Mouse (Mus musculus): Measurements from ENCODE around the gene Stx1a. TPM values are rescaled to one million over a fixed set of nuclear protein-coding genes. Genes with fewer than 3 reads are reported as not detected.
"Not testable (repeated sequence)": the region's sequence is repeated elsewhere in the genome, so short reads cannot be mapped to it uniquely, and the experiment has no call there.

The Stx1a gene
- polyA plus RNA-seq, 1 experiment from 2014 or later, result 12.3 TPM

DNA sequence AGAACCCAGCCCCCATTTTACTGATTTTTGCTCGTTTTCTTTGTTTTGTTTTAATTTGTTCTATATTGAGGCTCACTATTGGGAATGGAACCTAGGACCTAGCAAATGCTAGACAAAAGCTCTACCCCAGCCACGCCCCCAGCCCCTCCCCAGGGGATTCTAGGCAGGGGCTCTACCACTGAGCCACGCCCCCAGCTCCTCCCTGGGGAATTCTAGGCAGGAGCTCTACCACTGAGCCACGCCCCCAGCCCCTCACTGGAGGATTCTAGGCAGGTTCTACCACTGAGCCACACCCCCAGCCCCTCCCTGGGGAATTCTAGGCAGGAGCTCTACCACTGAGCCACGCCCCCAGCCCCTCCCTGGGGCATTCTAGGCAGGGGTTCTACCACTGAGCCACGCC lies 26.0 kb downstream of the Stx1a start:
- 92% methylated on average over 6 of the region's 6 CpGs for WGBS
- not testable (repeated sequence) for H3K4me2 ChIP-seq; H3K27ac ChIP-seq; H3K4me1 ChIP-seq; H3K4me3 ChIP-seq (replicated peaks); ATAC-seq (ENCODE audit: insufficient read depth, low FRiP score, low read depth); H3K9me3 ChIP-seq; H3K9ac ChIP-seq; H3K27me3 ChIP-seq (replicated peaks)
- H3K36me3 ChIP-seq, result peaks cover 25% of the 10 kb centered on the region

- Histone ChIP-seq H3K4me3 (replicated peaks) (no peak overlapping the region), H3K4me2 (no peak overlapping the region), H3K9ac (no peak overlapping the region), H3K27me3 (replicated peaks) (no peaks in the 10 kb centered on the region), H3K27ac (no peak overlapping the region), H3K9me3 (no peaks in the 10 kb centered on the region), H3K4me1 (no peaks in the 10 kb centered on the region), H3K36me3 (peaks cover 29% of the 10 kb centered on the region)
- ATAC-seq (ENCODE audit: insufficient read depth, low FRiP score, low read depth), result no peak
- WGBS, result 83% methylated on average over 12 of the region's 12 CpGs
Measured at GRCm38 (mm10) chr5:135053356-135053755, 30.1 kb downstream of the Stx1a start.

GRCm38 (mm10) chr5:135063629-135064381 lies 40.5 kb downstream of the Stx1a start, which contains the start of gene Dnajc30:
Gene Dnajc30 (plus strand): TSS chr5:135064202.
- no peaks in the 10 kb centered on the region for H3K27me3 ChIP-seq (replicated peaks)
- ATAC-seq (ENCODE audit: insufficient read depth, low FRiP score, low read depth), result peak; percentile 95
- H3K4me2 ChIP-seq, result peak within 1 kb of the TSS; percentile 96
- under 1% methylated on average over 52 of the region's 52 CpGs for WGBS
- no peaks in the 10 kb centered on the region for H3K9me3 ChIP-seq
- peaks cover 11% of the 10 kb centered on the region; the same call in 1 of the 2 replicates for H3K4me1 ChIP-seq
- H3K36me3 ChIP-seq, result peaks cover 27% of the 10 kb centered on the region
- H3K27ac ChIP-seq, result peak within 1 kb of the TSS; percentile 23; the same call in 1 of the 2 replicates
- peak within 1 kb of the TSS; percentile 73 for H3K9ac ChIP-seq
- H3K4me3 ChIP-seq (replicated peaks), result peak within 1 kb of the TSS; percentile 92

DNA sequence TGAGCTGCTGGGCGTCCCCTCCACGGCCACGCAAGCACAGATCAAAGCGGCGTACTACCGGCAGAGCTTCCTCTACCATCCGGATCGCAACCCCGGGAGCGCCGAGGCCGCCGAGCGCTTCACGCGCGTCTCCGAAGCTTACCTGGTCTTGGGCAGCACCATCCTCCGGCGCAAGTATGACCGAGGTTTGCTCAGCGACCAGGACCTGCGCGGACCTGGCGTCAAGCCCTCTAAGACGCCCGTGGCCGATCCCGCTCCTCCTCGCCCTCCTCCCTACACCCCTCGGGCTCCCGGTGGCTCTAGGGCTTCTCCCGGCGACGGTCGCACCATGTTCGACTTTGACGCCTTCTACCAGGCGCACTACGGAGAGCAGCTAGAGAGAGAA lies 41.1 kb downstream of the Stx1a start:
- Histone ChIP-seq H3K27ac (peak overlapping the region; percentile 23; the same call in 1 of the 2 replicates), H3K9me3 (no peaks in the 10 kb centered on the region), H3K36me3 (peaks cover 27% of the 10 kb centered on the region), H3K27me3 (replicated peaks) (no peaks in the 10 kb centered on the region), H3K4me3 (replicated peaks) (peak overlapping the region; percentile 92), H3K4me2 (peak overlapping the region; percentile 96), H3K9ac (peak overlapping the region; percentile 73), H3K4me1 (peaks cover 11% of the 10 kb centered on the region; the same call in 1 of the 2 replicates)
- under 1% methylated on average over 40 of the region's 40 CpGs for WGBS
- ATAC-seq (ENCODE audit: insufficient read depth, low FRiP score, low read depth), result peak; percentile 49

GRCm38 (mm10) chr5:135064909-135065446 lies 41.7 kb downstream of the Stx1a start, which contains the start of gene Bud23:
Gene Bud23 (minus strand): TSS chr5:135064959.
- ATAC-seq (ENCODE audit: insufficient read depth, low FRiP score, low read depth); H3K9me3 ChIP-seq; H3K27me3 ChIP-seq (replicated peaks): not testable (repeated sequence)
- H3K4me1 ChIP-seq, result peaks cover 11% of the 10 kb centered on the region; the same call in 1 of the 2 replicates
- H3K4me2 ChIP-seq, result peak within 1 kb of the TSS; percentile 96
- H3K36me3 ChIP-seq, result peaks cover 25% of the 10 kb centered on the region
- H3K4me3 ChIP-seq (replicated peaks), result peak within 1 kb of the TSS; percentile 92
- H3K9ac ChIP-seq, result peak within 1 kb of the TSS; percentile 73
- WGBS, result 73% methylated on average over 9 of the region's 9 CpGs
- H3K27ac ChIP-seq, result peak within 1 kb of the TSS; percentile 23; the same call in 1 of the 2 replicates

- H3K9ac ChIP-seq, result no peak overlapping the region
- H3K4me3 ChIP-seq (replicated peaks), result no peak overlapping the region
- 89% methylated on average over 3 of the region's 3 CpGs for WGBS
- H3K36me3 ChIP-seq, result peaks cover 15% of the 10 kb centered on the region
- no peak overlapping the region for H3K27ac ChIP-seq
- ATAC-seq (ENCODE audit: insufficient read depth, low FRiP score, low read depth), result no peak
- no peak overlapping the region for H3K4me2 ChIP-seq
- H3K4me1 ChIP-seq, result peaks cover 11% of the 10 kb centered on the region; the same call in 1 of the 2 replicates
- no peaks in the 10 kb centered on the region for H3K27me3 ChIP-seq (replicated peaks)
- H3K9me3 ChIP-seq, result no peaks in the 10 kb centered on the region
Measured at GRCm38 (mm10) chr5:135066008-135066407, 42.7 kb downstream of the Stx1a start.

- Histone ChIP-seq H3K27me3 (replicated peaks) (no peaks in the 10 kb centered on the region), H3K27ac (no peak overlapping the region), H3K4me2 (no peak overlapping the region), H3K9me3 (no peaks in the 10 kb centered on the region), H3K4me3 (replicated peaks) (no peak overlapping the region), H3K36me3 (peaks cover 14% of the 10 kb centered on the region), H3K4me1 (peaks cover 9% of the 10 kb centered on the region), H3K9ac (no peak overlapping the region)
- 85% methylated on average over 3 of the region's 3 CpGs for WGBS
- ATAC-seq (ENCODE audit: insufficient read depth, low FRiP score, low read depth), result no peak
Measured at GRCm38 (mm10) chr5:135070448-135070847, 47.2 kb downstream of the Stx1a start.

GRCm38 (mm10) chr5:135072061-135072460 lies 48.8 kb downstream of the Stx1a start:
- no peak overlapping the region for H3K4me3 ChIP-seq (replicated peaks)
- no peaks in the 10 kb centered on the region for H3K9me3 ChIP-seq
- H3K9ac ChIP-seq, result no peak overlapping the region
- no peak overlapping the region for H3K4me2 ChIP-seq
- no peak for ATAC-seq (ENCODE audit: insufficient read depth, low FRiP score, low read depth)
- WGBS, result 95% methylated on average over 2 of the region's 2 CpGs
- H3K27me3 ChIP-seq (replicated peaks), result no peaks in the 10 kb centered on the region
- peaks cover 13% of the 10 kb centered on the region for H3K36me3 ChIP-seq
- peaks cover 16% of the 10 kb centered on the region for H3K4me1 ChIP-seq
- H3K27ac ChIP-seq, result no peak overlapping the region

- Histone ChIP-seq H3K4me3 (replicated peaks) (no peak overlapping the region), H3K9ac (no peak overlapping the region), H3K4me1 (peaks cover 20% of the 10 kb centered on the region), H3K4me2 (no peak overlapping the region), H3K36me3 (peaks cover 7% of the 10 kb centered on the region), H3K9me3 (no peaks in the 10 kb centered on the region), H3K27me3 (replicated peaks) (no peaks in the 10 kb centered on the region), H3K27ac (no peak overlapping the region)
- no peak for ATAC-seq (ENCODE audit: insufficient read depth, low FRiP score, low read depth)
- WGBS, result 72% methylated on average over 6 of the region's 6 CpGs
Measured at GRCm38 (mm10) chr5:135072720-135073119, 49.4 kb downstream of the Stx1a start.

- Histone ChIP-seq H3K27ac (no peak overlapping the region), H3K4me1 (peaks cover 23% of the 10 kb centered on the region), H3K9me3 (no peaks in the 10 kb centered on the region), H3K36me3 (no peaks in the 10 kb centered on the region), H3K4me2 (peak overlapping the region; percentile 8; the same call in 1 of the 2 replicates), H3K9ac (no peak overlapping the region), H3K27me3 (replicated peaks) (no peaks in the 10 kb centered on the region), H3K4me3 (replicated peaks) (no peak overlapping the region)
- 33% methylated on average over 25 of the region's 26 CpGs for WGBS
- ATAC-seq (ENCODE audit: insufficient read depth, low FRiP score, low read depth), result no peak
Measured at GRCm38 (mm10) chr5:135073349-135074150, 50.3 kb downstream of the Stx1a start.

- H3K4me3 ChIP-seq (replicated peaks), result no peak overlapping the region
- peaks cover 24% of the 10 kb centered on the region for H3K4me1 ChIP-seq
- H3K9me3 ChIP-seq, result no peaks in the 10 kb centered on the region
- no peaks in the 10 kb centered on the region for H3K36me3 ChIP-seq
- no peak overlapping the region for H3K4me2 ChIP-seq
- H3K27ac ChIP-seq, result no peak overlapping the region
- no peaks in the 10 kb centered on the region for H3K27me3 ChIP-seq (replicated peaks)
- no peak for ATAC-seq (ENCODE audit: insufficient read depth, low FRiP score, low read depth)
- 68% methylated on average over 4 of the region's 4 CpGs for WGBS
- no peak overlapping the region for H3K9ac ChIP-seq
Measured at GRCm38 (mm10) chr5:135075655-135076054, 52.4 kb downstream of the Stx1a start.
